Mouse (Mus musculus): Measurements from ENCODE around the gene Gstt1.

Gstt1 gene

GRCm38 (mm10) chr10:75764519-75765473 is 33.6 kb downstream of the Gstt1 start:
- peak; percentile 96 for DNase-seq (ENCODE audit: low spot score)

- peak; percentile 99 for DNase-seq (ENCODE audit: low spot score)
These were observed 34.5 kb downstream of the Gstt1 start, which contains the start of gene Cabin1 for GRCm38 (mm10) chr10:75763682-75764518. Cabin1 (minus strand) TSS chr10:75764341.

- no peak for DNase-seq (ENCODE audit: low spot score)
These were observed 36.0 kb downstream of the Gstt1 start for GRCm38 (mm10) chr10:75762413-75762812.

- no peak for DNase-seq (ENCODE audit: low spot score)
These were observed 38.1 kb downstream of the Gstt1 start for GRCm38 (mm10) chr10:75760311-75760710.

GRCm38 (mm10) chr10:75756719-75757118 is 41.7 kb downstream of the Gstt1 start:
- no peak for DNase-seq (ENCODE audit: low spot score)

- peak; percentile 87 for DNase-seq (ENCODE audit: low spot score)
These were observed 54.4 kb downstream of the Gstt1 start for GRCm38 (mm10) chr10:75744017-75744416.

GRCm38 (mm10) chr10:75743369-75743768 is 55.0 kb downstream of the Gstt1 start:
- DNase-seq (ENCODE audit: low spot score) = no peak

- no peak for DNase-seq (ENCODE audit: low spot score)
These were observed 57.5 kb downstream of the Gstt1 start for GRCm38 (mm10) chr10:75740866-75741265.

Data from embryo, embryonic 10.5 days (tissue).